Mouse (Mus musculus): ENCODE data around the gene Gm10184. TPM values are rescaled to one million over a fixed set of nuclear protein-coding genes. Genes with fewer than 3 reads are reported as not detected.
"Not testable (repeated sequence)": the region's sequence is repeated elsewhere in the genome, so short reads cannot be mapped to it uniquely, and the experiment has no call there.

The Gm10184 gene
- polyA plus RNA-seq (2012; rRNA removed): 2.6 and 2.9 TPM in 2 replicates

GRCm38 (mm10) chr17:89910349-89910748 is at the start of gene Gm10184:
Gene Gm10184 (minus strand): TSS chr17:89910449.
- Histone ChIP-seq H3K4me3 (ENCODE audit: insufficient read depth, low read length) (no peak within 1 kb of the TSS), H3K4me1 (ENCODE audit: control insufficient read depth, insufficient read depth, low read length) (no peaks in the 10 kb centered on the region), H3K27ac (ENCODE audit: insufficient read depth, low read length) (no peak within 1 kb of the TSS)
- TF ChIP-seq POLR2A (IDR thresholded peaks at IDR 0.05; ENCODE audit: extremely low read depth, insufficient read depth, low read length): no peak
- no peak for TF ChIP-seq CTCF (IDR thresholded peaks at IDR 0.05; ENCODE audit: extremely low read depth, insufficient read depth, low read length)

GRCm38 (mm10) chr17:89933950-89934349 is 23.7 kb upstream of the Gm10184 start:
- TF ChIP-seq CTCF (IDR thresholded peaks at IDR 0.05; ENCODE audit: extremely low read depth, insufficient read depth, low read length) (no peak), POLR2A (IDR thresholded peaks at IDR 0.05; ENCODE audit: extremely low read depth, insufficient read depth, low read length) (no peak)
- Histone ChIP-seq H3K4me1 (ENCODE audit: control insufficient read depth, insufficient read depth, low read length) (no peaks in the 10 kb centered on the region), H3K4me3 (ENCODE audit: insufficient read depth, low read length) (no peak overlapping the region), H3K27ac (ENCODE audit: insufficient read depth, low read length) (no peak overlapping the region)

- H3K27ac ChIP-seq (ENCODE audit: insufficient read depth, low read length): no peak overlapping the region
- no peaks in the 10 kb centered on the region for H3K4me1 ChIP-seq (ENCODE audit: control insufficient read depth, insufficient read depth, low read length)
- H3K4me3 ChIP-seq (ENCODE audit: insufficient read depth, low read length): no peak overlapping the region
- TF ChIP-seq POLR2A (IDR thresholded peaks at IDR 0.05; ENCODE audit: extremely low read depth, insufficient read depth, low read length) (no peak), CTCF (IDR thresholded peaks at IDR 0.05; ENCODE audit: extremely low read depth, insufficient read depth, low read length) (no peak)
These were observed 2.6 kb downstream of the Gm10184 start for GRCm38 (mm10) chr17:89907686-89908085.

- not testable (repeated sequence) for H3K4me3 ChIP-seq (ENCODE audit: insufficient read depth, low read length); H3K4me1 ChIP-seq (ENCODE audit: control insufficient read depth, insufficient read depth, low read length); H3K27ac ChIP-seq (ENCODE audit: insufficient read depth, low read length)
These were observed 5.5 kb downstream of the Gm10184 start for GRCm38 (mm10) chr17:89904701-89905100.

- no peak for TF ChIP-seq CTCF (IDR thresholded peaks at IDR 0.05; ENCODE audit: extremely low read depth, insufficient read depth, low read length)
- no peak for TF ChIP-seq POLR2A (IDR thresholded peaks at IDR 0.05; ENCODE audit: extremely low read depth, insufficient read depth, low read length)
- Histone ChIP-seq H3K27ac (ENCODE audit: insufficient read depth, low read length) (no peak overlapping the region), H3K4me3 (ENCODE audit: insufficient read depth, low read length) (no peak overlapping the region), H3K4me1 (ENCODE audit: control insufficient read depth, insufficient read depth, low read length) (no peaks in the 10 kb centered on the region)
These were observed 7.5 kb downstream of the Gm10184 start for GRCm38 (mm10) chr17:89902767-89903166.

GRCm38 (mm10) chr17:89900610-89901009 is 9.6 kb downstream of the Gm10184 start:
- Histone ChIP-seq H3K4me1 (ENCODE audit: control insufficient read depth, insufficient read depth, low read length) (no peaks in the 10 kb centered on the region), H3K4me3 (ENCODE audit: insufficient read depth, low read length) (no peak overlapping the region), H3K27ac (ENCODE audit: insufficient read depth, low read length) (no peak overlapping the region)
- no peak for TF ChIP-seq POLR2A (IDR thresholded peaks at IDR 0.05; ENCODE audit: extremely low read depth, insufficient read depth, low read length)
- TF ChIP-seq CTCF (IDR thresholded peaks at IDR 0.05; ENCODE audit: extremely low read depth, insufficient read depth, low read length): no peak

GRCm38 (mm10) chr17:89899813-89900212 is 10.4 kb downstream of the Gm10184 start:
- no peak for TF ChIP-seq CTCF (IDR thresholded peaks at IDR 0.05; ENCODE audit: extremely low read depth, insufficient read depth, low read length)
- H3K4me1 ChIP-seq (ENCODE audit: control insufficient read depth, insufficient read depth, low read length): no peaks in the 10 kb centered on the region
- no peak overlapping the region for H3K4me3 ChIP-seq (ENCODE audit: insufficient read depth, low read length)

GRCm38 (mm10) chr17:89864996-89865395 is 45.3 kb downstream of the Gm10184 start:
- no peak for TF ChIP-seq CTCF (IDR thresholded peaks at IDR 0.05; ENCODE audit: extremely low read depth, insufficient read depth, low read length)
- TF ChIP-seq POLR2A (IDR thresholded peaks at IDR 0.05; ENCODE audit: extremely low read depth, insufficient read depth, low read length): no peak
- Histone ChIP-seq H3K27ac (ENCODE audit: insufficient read depth, low read length) (no peak overlapping the region), H3K4me1 (ENCODE audit: control insufficient read depth, insufficient read depth, low read length) (no peaks in the 10 kb centered on the region; the same call in 1 of the 2 replicates), H3K4me3 (ENCODE audit: insufficient read depth, low read length) (no peak overlapping the region)

More at GRCm38 (mm10) chr17:89899813-89900212, 10.4 kb downstream of the Gm10184 start:
- H3K27ac ChIP-seq (ENCODE audit: insufficient read depth, low read length): no peak overlapping the region
